Mouse (Mus musculus): Measurements from ENCODE around the gene Nr5a1.

- TF ChIP-seq POLR2A (IDR thresholded peaks at IDR 0.05; ENCODE audit: insufficient read length, low read depth) = no peak
- TF ChIP-seq E2F4 (IDR thresholded peaks at IDR 0.05; ENCODE audit: insufficient read depth) = no peak
- no peak for TF ChIP-seq MAX (IDR thresholded peaks at IDR 0.05; ENCODE audit: low read depth)
- TF ChIP-seq TCF12 (IDR thresholded peaks at IDR 0.05; ENCODE audit: insufficient read depth, poor library complexity, severe bottlenecking) = no peak
- TF ChIP-seq CEBPB (IDR thresholded peaks at IDR 0.05; ENCODE audit: insufficient read depth, poor library complexity, severe bottlenecking) = no peak
- TF ChIP-seq MYOG (IDR thresholded peaks at IDR 0.05; ENCODE audit: control insufficient read depth in 1 of 3, insufficient read depth in 1 of 3, insufficient read length in 2 of 3, low read depth in 2 of 3) = no peak
- no peak for TF ChIP-seq USF1 (IDR thresholded peaks at IDR 0.05; ENCODE audit: low read depth)
- TF ChIP-seq SRF (IDR thresholded peaks at IDR 0.05; ENCODE audit: control insufficient read depth, insufficient read length, low read depth) = no peak
- TF ChIP-seq POLR2AphosphoS2 (IDR thresholded peaks at IDR 0.05; ENCODE audit: insufficient read length, low read depth) = no peak
Observed at GRCm38 (mm10) chr2:38697128-38698120, 16.9 kb downstream of the Nr5a1 start.
